Mouse (Mus musculus) mature B cell (primary cell): Measurements from ENCODE around the gene Fgfr1op.

Source experiments
- in situ Hi-C: fragments of 300-500 bp; cut with MboI; formaldehyde crosslinking; loops from 2 replicates; pipeline ENCODE4 v1.14.3; 2019

Fgfr1op gene

DNA sequence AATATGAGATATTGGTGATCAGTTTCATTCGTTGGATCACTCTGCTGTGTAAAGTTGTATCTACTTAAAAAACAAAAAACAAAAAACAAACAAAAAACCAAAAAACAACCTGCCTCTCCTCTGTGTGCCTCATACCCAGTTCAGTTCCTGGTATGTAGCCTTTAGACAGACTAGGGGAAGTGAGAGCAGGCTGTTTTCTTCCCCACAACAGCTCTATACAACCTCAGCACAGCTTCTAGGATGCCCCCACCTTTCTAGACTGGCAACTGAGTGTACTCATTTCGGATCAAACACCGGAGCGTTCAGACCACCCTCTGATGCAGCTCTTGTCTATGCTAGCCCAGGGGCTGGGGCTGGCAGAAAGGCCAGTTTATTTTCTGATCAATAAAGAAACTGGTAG is 60.4 kb downstream of the Fgfr1op start:
- in situ Hi-C loops: no loop called here

DNA sequence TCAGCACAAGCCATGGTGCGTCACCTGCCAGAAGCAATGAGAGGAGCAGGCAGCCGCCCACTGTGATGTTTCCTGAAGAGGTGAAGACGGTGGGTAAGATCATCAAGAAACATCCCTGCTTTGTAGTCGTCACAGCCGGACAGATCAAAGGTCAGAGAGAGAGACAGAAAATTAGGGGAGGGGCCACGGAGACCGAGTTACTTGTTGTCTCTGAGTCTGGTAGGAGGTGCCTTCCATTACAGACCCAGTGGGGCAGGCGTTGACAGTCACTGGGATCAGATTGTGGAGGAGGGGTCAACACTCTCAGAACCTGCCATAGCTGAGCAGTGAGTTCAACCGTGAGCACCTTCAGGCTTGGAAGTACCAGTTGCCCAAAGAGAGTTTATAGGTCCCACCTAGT is 63.3 kb downstream of the Fgfr1op start:
- in situ Hi-C loops: no loop called here

DNA sequence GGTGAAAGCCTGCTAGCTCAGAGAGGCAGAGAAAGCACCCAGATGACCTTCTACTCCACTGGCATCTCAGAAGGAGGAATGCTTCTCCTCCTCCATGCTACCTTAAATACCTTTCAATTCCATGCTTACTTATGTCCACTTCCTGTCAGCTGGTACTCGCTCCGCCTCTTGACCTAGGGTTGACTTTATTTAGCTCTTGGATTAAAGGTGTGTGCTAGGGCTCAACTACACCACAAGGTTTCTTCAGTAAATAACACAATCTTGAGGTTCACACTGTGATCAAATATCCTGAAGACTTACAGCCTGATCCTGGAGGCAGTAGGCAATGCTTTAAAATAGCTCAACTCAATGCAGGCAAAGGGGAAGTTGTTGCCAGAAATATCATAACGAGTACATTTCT is 64.3 kb downstream of the Fgfr1op start:
- in situ Hi-C loops: no loop called here

DNA sequence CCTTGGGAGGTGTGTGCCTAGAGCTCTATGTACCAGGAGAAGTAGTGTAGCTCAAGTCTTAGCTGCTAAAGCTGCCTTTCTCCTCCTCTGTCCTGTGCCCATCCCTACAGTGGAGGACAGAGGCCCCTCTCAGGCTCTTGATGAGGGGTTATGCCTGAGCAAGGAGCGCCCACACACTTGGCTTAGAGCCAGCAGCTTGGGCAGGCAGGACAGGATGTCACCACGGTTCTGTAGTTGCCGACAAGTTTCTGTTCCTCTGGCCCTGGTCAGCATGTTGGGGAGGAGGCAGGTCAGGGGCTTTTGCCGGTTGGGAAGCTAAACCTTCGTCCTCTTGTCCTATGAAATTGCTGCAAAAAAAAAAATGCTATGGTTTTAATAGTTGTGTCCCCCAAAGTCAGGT is 66.8 kb downstream of the Fgfr1op start:
- in situ Hi-C loops: no loop called here

- in situ Hi-C loops: no loop called here
These were observed 68.4 kb downstream of the Fgfr1op start for GRCm38 (mm10) chr17:8233618-8234214.

- in situ Hi-C loops: no loop called here
These were observed 69.2 kb downstream of the Fgfr1op start for GRCm38 (mm10) chr17:8234537-8234936.

GRCm38 (mm10) chr17:8235743-8236142 is 70.4 kb downstream of the Fgfr1op start, which contains the start of gene Ccr6:
Gene Ccr6, plus strand, starts transcription at chr17:8236043.
- in situ Hi-C loops: no loop called here

GRCm38 (mm10) chr17:8238012-8238710 is 72.9 kb downstream of the Fgfr1op start:
- in situ Hi-C loops: no loop called here

GRCm38 (mm10) chr17:8239561-8239960 is 74.3 kb downstream of the Fgfr1op start:
- in situ Hi-C loops: no loop called here

- in situ Hi-C loops: no loop called here
These were observed 75.2 kb downstream of the Fgfr1op start for GRCm38 (mm10) chr17:8240517-8240916.

DNA sequence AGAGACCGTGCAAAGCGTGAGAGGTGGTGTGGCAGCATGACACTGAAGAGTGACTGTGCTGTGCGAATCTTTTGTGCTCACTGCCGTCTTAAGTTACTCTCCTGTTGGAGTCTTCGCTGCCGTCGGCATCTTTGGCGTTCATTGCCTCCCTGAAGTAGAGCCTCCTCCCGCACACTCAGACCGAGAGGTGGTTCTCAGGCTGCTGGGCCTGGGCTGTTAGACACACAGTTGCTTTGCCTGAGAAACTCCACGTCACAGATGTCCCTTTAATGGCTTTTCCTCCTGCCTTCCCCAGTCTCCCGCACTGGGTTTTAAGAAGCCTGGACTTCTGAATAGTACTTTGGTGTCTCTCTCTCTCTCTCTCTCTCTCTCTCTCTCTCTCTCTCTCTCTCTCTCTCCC is 76.3 kb downstream of the Fgfr1op start:
- in situ Hi-C loops: no loop called here

DNA sequence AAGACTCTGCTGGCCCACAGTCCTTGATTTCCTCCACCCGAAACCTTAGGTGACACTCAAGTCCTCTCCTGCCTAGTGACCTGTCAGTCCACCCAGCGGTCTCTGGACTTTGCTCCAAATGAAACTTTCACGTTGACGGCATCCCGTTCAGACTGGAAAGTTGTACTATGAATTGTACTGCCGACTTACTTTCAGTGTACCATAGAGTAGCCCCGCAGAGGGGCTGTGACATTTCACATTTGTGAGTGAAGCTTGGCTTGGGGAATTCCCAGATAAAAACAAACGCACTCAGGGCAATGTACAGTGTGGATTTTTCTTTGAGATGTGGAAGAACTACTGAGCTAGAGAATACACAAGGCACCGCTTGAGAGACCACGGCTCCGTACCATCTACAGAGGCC is 76.9 kb downstream of the Fgfr1op start:
- in situ Hi-C loops: no loop called here

DNA sequence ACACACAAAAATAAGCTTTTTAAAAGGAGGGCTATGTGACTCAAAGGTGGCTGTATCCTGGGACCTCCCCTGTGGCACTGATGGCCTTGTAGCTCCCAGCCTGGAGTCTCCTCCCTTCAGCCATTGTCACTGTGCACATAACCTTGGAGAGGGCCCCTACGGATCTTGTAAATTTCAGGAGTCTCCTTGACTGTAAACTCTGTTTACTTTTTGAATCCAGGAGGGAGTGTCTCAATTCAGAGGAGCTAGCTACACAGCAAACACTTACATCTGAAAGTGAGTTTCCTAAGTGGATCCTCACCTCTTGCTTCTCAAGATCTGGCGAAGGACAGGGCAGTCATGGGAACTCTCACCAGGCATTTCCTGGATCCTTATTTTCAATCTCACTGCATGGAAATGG is 78.8 kb downstream of the Fgfr1op start:
- in situ Hi-C loops: no loop called here

- in situ Hi-C loops: loop anchor here (5.0 kb wide), 1 partner anchor 44 kb away; no protein-coding TSS in a partner anchor
These were observed 80.9 kb downstream of the Fgfr1op start for GRCm38 (mm10) chr17:8246102-8246754.
